In genomic region chr11:77416212-77417000, GRCm38 (mm10) we compare ENCODE assay signal across 10 mouse cellular contexts. TPM values are rescaled to one million over a fixed set of nuclear protein-coding genes. Genes with fewer than 3 reads are reported as not detected.
DNase-seq lines count a peak whose midpoint lies in the region; TF ChIP-seq lines count a peak whose summit lies in the region.
"Had no signal": no experiment of that assay in that cellular context is flagged by ENCODE, and none has a peak within 500 bp of the region (broad histone marks: within the 10 kb centered on the region; RNA-seq: fewer than 3 reads in every experiment).

No protein-coding gene starts in this region.

- no peaks in the 10 kb centered on the region for H3K27me3 ChIP-seq in MEL (ENCODE audit: control insufficient read depth in 1 of 2, insufficient read depth in 2 of 2, low read length in 2 of 2)
- H3K27me3 ChIP-seq: limb, embryonic 13.5 days; midbrain, embryonic 15.5 days had no signal

- no peak for TF ChIP-seq CTCF in MEL (IDR thresholded peaks at IDR 0.05 in 2 of 3, conservative IDR thresholded peaks at IDR 0.05 in 1 of 3; ENCODE audit: control insufficient read depth in 1 of 3, insufficient read depth in 1 of 3, low read depth in 2 of 3, low read length in 3 of 3, poor library complexity in 1 of 3, severe bottlenecking in 1 of 3)

- H3K36me3 ChIP-seq in MEL (ENCODE audit: control insufficient read depth in 1 of 2, insufficient read depth in 2 of 2, low read length in 2 of 2) = peaks cover under 1 to 12% of the 10 kb centered on the region in 2 experiments

- H3K9ac ChIP-seq in MEL (ENCODE audit: control insufficient read depth, low read depth, low read length, poor library complexity, severe bottlenecking) = no peak overlapping the region
- H3K9ac ChIP-seq: limb, embryonic 13.5 days; midbrain, embryonic 15.5 days had no signal

- TF ChIP-seq EP300 in MEL (IDR thresholded peaks at IDR 0.05; ENCODE audit: low read depth in 1 of 2, low read length in 2 of 2) = peak in 1 of 2 experiments; percentile 34; a peak in 2 of 4 replicates

- TF ChIP-seq RAD21 in MEL (IDR thresholded peaks at IDR 0.05; ENCODE audit: low read depth, low read length) = no peak

- H3K9me3 ChIP-seq in MEL (replicated peaks; ENCODE audit: insufficient read depth, low read length) = no peaks in the 10 kb centered on the region
- H3K9me3 ChIP-seq: limb, embryonic 13.5 days; midbrain, embryonic 15.5 days had no signal

- H3K4me3 ChIP-seq in MEL (ENCODE audit: control insufficient read depth in 1 of 2, insufficient read depth in 1 of 2, low read depth in 2 of 2, low read length in 2 of 2) = no peak overlapping the region
- H3K4me3 ChIP-seq: limb, embryonic 13.5 days; midbrain, embryonic 15.5 days had no signal

- H3K27ac ChIP-seq in MEL (ENCODE audit: control insufficient read depth, low read depth, low read length) = no peak overlapping the region; the same call in 1 of the 2 replicates
- H3K27ac ChIP-seq: limb, embryonic 13.5 days; midbrain, embryonic 15.5 days had no signal

- H3K79me2 ChIP-seq in MEL (ENCODE audit: control insufficient read depth, insufficient read depth, low read length, poor library complexity) = no peaks in the 10 kb centered on the region

- no peak for TF ChIP-seq POLR2A in MEL (IDR thresholded peaks at IDR 0.05; ENCODE audit: control insufficient read depth in 1 of 2, insufficient read depth in 1 of 2, low read depth in 1 of 2, low read length in 2 of 2, poor library complexity in 1 of 2)

- intact Hi-C loops in heart, postnatal 10 days (cut with DNase I) = loop anchor here (2.0 kb wide), 1 partner anchor 68 kb away; no protein-coding TSS in a partner anchor

- H3K4me1 ChIP-seq in MEL (ENCODE audit: control insufficient read depth in 1 of 2, insufficient read depth in 2 of 2, low read length in 2 of 2) = peaks cover 8 to 17% of the 10 kb centered on the region in 2 experiments
- H3K4me1 ChIP-seq: midbrain, embryonic 15.5 days had no signal

- DNase-seq in adrenal gland, postnatal 14 days = peak; percentile 37
- DNase-seq in adrenal gland, postnatal 4 days (ENCODE audit: low spot score in 2 of 2) = no peak
- peak; percentile 54 for DNase-seq in MEL (ENCODE audit: low read depth, low spot score)
- DNase-seq in gastrocnemius, postnatal 10 days = peak; percentile 32
- peak; percentile 69 to 71 for DNase-seq in heart, postnatal 10 days
- DNase-seq in layer of hippocampus, adult 11-12 months (ENCODE audit: low spot score) = no peak
- no peak for DNase-seq in cerebellum, adult 9-11 months
- no peak for DNase-seq in frontal cortex, postnatal 10 days (ENCODE audit: low spot score in 2 of 2)

TF ChIP-seq in MEL, 35 proteins besides CTCF, POLR2A, EP300 and RAD21:
- no peak for TF ChIP-seq USF2 (IDR thresholded peaks at IDR 0.05; ENCODE audit: borderline replicate concordance in 1 of 2, insufficient read depth in 1 of 2, low read depth in 1 of 2, low read length in 2 of 2)
- 0 out of 2 replicates have a peak, but pooled peaks have one; percentile 16 for TF ChIP-seq GATA1 (IDR thresholded peaks at IDR 0.05; ENCODE audit: low read depth, low read length)
TF ChIP-seq in MEL: peak in this region for 1.

RNA-seq across cellular contexts. Expression of gene Coro6, which starts 45.8 kb away (rescaled TPM):
- 3.6 and 7.8 TPM in 2 replicates for total RNA-seq in adrenal gland, postnatal 14 days (2021)
- total RNA-seq in adrenal gland, postnatal 4 days (2021) = 1 to 10 TPM; 3.8 to 6.0 TPM
- 0.04 TPM in 1 of 2 replicates, not detected in the other for total RNA-seq in MEL (2012; rRNA removed)
- polyA plus RNA-seq in MEL (2012; ENCODE audit: insufficient read depth in 1 of 2, insufficient read length in 2 of 2, low read depth in 1 of 2, low replicate concordance in 2 of 2, missing spikeins in 1 of 2) = under 1 TPM in 1 of 2 experiments, not detected in 1; 0.18 TPM
- 10 to 100 TPM; 61.7 to 67.7 TPM for total RNA-seq in gastrocnemius, postnatal 10 days (2021)
- 100 to 1,000 TPM; 196 to 202 TPM for total RNA-seq in heart, postnatal 10 days (2021)

Comparison
In these comparisons a context has a peak if more than half of its experiments do, and no peak if none do; other contexts are left out.
1. DNase-seq: peak in adrenal gland, postnatal 14 days (single experiment), MEL (single experiment), gastrocnemius, postnatal 10 days (single experiment) and heart, postnatal 10 days (2 of 2); none in adrenal gland, postnatal 4 days (0 of 2), layer of hippocampus, adult 11-12 months (single experiment), cerebellum, adult 9-11 months (single experiment) and frontal cortex, postnatal 10 days (0 of 2).